Mouse (Mus musculus): ENCODE measurements around the gene Lyrm2. TPM values are rescaled to one million over a fixed set of nuclear protein-coding genes. Genes with fewer than 3 reads are reported as not detected.

Gene Lyrm2
- polyA plus RNA-seq, 1 experiment from 2014 or later, result 28.7 TPM

Other genes with a start within 250 kb of the Lyrm2 start
- 0.05 and 0.06 TPM in 2 replicates for gene Gja10, start 197.5 kb upstream of the Lyrm2 start, polyA plus RNA-seq (2015; fragmentation: Nextera tagmentation; extraction: Ambion mirVana)
- 26.1 and 26.6 TPM in 2 replicates for gene Casp8ap2, start 184.8 kb upstream of the Lyrm2 start, polyA plus RNA-seq (2015; fragmentation: Nextera tagmentation; extraction: Ambion mirVana)
- 3.9 TPM in 2 replicates for gene Mdn1, start 143.1 kb upstream of the Lyrm2 start, polyA plus RNA-seq (2015; fragmentation: Nextera tagmentation; extraction: Ambion mirVana)
- gene Ankrd6, start 150.6 kb downstream of the Lyrm2 start, polyA plus RNA-seq (2015; fragmentation: Nextera tagmentation; extraction: Ambion mirVana), result 0.60 and 0.67 TPM in 2 replicates
- 1.9 and 2.3 TPM in 2 replicates for gene Rragd, start 182.8 kb downstream of the Lyrm2 start, polyA plus RNA-seq (2015; fragmentation: Nextera tagmentation; extraction: Ambion mirVana)
- 25.0 and 30.2 TPM in 2 replicates for gene Ube2j1, start 231.2 kb downstream of the Lyrm2 start, polyA plus RNA-seq (2015; fragmentation: Nextera tagmentation; extraction: Ambion mirVana)